Mouse (Mus musculus) forebrain, embryonic 14.5 days (tissue): ENCODE measurements at regions not wholly inside any gene's neighbourhood (a gene's known extent, or its start where the extent isn't known, plus 50 kb on each side); places are given as distances from the start of the nearest gene placed in this dataset.

Experiments used
- ATAC-seq: fragments of 200-750 bp; cut with Nextera tagmentation; 2 replicates; pipeline ENCODE4 v1.8.0; 2017; ENCODE audit warnings: mild to moderate bottlenecking, moderate library complexity
- DNase-seq: peaks from one replicate; pipeline ENCODE4 v3.0.0-alpha.2; 2015; ENCODE audit warnings: low spot score
- H3K27ac ChIP-seq: fragments of 300-500 bp; sonication (generic); 2 replicates; pipeline ENCODE4 v1.5.1; 2014; ENCODE audit warnings: low read depth, mild to moderate bottlenecking, control low read depth, low read length, moderate library complexity
- H3K27me3 ChIP-seq: fragments of 300-500 bp; sonication (generic); replicated peaks from 2 replicates; pipeline ENCODE4 v1.6.1; 2014; ENCODE audit warnings: low read length, control low read depth, mixed read lengths; ENCODE audit not compliant: control insufficient read depth, insufficient read depth
- H3K36me3 ChIP-seq: fragments of 300-500 bp; sonication (generic); 2 replicates; pipeline ENCODE4 v1.6.1; 2014; ENCODE audit warnings: low read length, control low read depth; ENCODE audit not compliant: control insufficient read depth, insufficient read depth
- H3K4me1 ChIP-seq: fragments of 300-500 bp; sonication (generic); 2 replicates; pipeline ENCODE4 v1.6.1; 2014; ENCODE audit warnings: antibody characterized with exemption, low read length, control low read depth; ENCODE audit not compliant: control insufficient read depth, insufficient read depth
- H3K4me2 ChIP-seq: fragments of 300-500 bp; sonication (generic); 2 replicates; pipeline ENCODE4 v1.6.1; 2014; ENCODE audit warnings: mild to moderate bottlenecking, control low read depth, low read length
- H3K4me3 ChIP-seq: fragments of 300-500 bp; sonication (generic); 2 replicates; pipeline ENCODE4 v1.5.1; 2014; ENCODE audit warnings: low read depth, low read length, control low read depth
- H3K9ac ChIP-seq: fragments of 300-500 bp; sonication (generic); 2 replicates; pipeline ENCODE4 v1.6.1; 2014; ENCODE audit warnings: mild to moderate bottlenecking, low read length, control low read depth, moderate library complexity
- H3K9me3 ChIP-seq: fragments of 300-500 bp; sonication (generic); replicated peaks from 2 replicates; pipeline ENCODE4 v1.6.1; 2016; ENCODE audit warnings: low read length, control low read depth, mixed read lengths; ENCODE audit not compliant: control insufficient read depth
- WGBS: fragments of 180-500 bp; shearing (Covaris S2); extraction: QIAGEN DNeasy Blood & Tissue Kit; methylation state at CpG from one replicate; pipeline ENCODE4 v1.1.7; 2014; 5-methylcytosine and 5-hydroxymethylcytosine counted together

DNA sequence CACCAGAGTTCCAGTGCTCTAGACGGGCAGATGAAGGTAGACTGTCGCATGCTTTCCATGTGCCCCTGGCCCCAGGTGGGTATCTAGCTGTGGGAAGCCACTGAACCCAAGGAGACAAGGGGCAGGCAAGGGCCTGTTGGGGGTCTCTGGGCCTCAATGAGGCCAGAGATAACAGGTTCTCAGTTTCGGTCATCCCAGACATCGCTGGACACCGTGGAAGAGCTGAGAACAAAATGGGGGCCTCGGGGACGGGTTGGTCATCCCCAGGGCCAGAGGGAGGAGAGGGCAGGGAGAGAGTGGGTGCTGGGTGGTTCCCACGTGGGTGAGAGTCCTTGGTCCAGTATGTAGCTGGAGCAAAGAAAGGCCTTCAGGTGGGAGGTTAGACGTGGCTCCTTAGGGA is 307.2 kb downstream of the Zfp804a start:
- no peak for ATAC-seq
- no peak overlapping the region for H3K9ac ChIP-seq
- no peaks in the 10 kb centered on the region for H3K36me3 ChIP-seq

GRCm38 (mm10) chr2:82373152-82373551 is 320.1 kb downstream of the Zfp804a start:
- DNase-seq, result peak; percentile 38

More for the DNA sequence above, 307.2 kb downstream of the Zfp804a start:
- Histone ChIP-seq H3K9me3 (no peaks in the 10 kb centered on the region), H3K27me3 (no peaks in the 10 kb centered on the region), H3K27ac (no peak overlapping the region), H3K4me1 (no peaks in the 10 kb centered on the region), H3K4me2 (no peak overlapping the region), H3K4me3 (no peak overlapping the region)
- no peak for DNase-seq
- WGBS, result 95% methylated on average over 9 of the region's 9 CpGs

DNA sequence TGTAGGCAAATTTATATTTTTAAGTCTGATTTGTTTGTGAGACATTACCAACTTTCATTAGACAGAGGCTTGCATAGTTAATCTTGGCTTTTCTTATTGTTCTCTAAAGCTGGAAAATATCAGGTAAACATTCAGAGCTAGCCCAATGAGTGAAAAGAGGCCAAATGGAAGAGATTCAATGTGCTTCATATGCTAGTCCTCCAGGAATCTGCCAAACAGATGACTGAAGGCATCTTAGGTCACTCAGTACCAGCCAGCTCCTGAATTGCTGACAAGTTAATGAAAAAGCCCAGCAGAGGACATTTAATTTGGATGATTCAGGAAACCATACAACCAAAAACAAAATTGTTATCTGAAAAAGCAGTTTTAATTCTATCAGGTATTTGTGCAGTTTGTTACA is 325.5 kb downstream of the Zfp804a start:
- no peaks in the 10 kb centered on the region for H3K27me3 ChIP-seq
- no peak for DNase-seq
- no peak overlapping the region for H3K4me3 ChIP-seq
- no peak overlapping the region for H3K4me2 ChIP-seq
- no peak overlapping the region for H3K27ac ChIP-seq
- no peaks in the 10 kb centered on the region for H3K4me1 ChIP-seq
- ATAC-seq, result no peak
- H3K9me3 ChIP-seq, result no peaks in the 10 kb centered on the region
- H3K9ac ChIP-seq, result no peak overlapping the region
- no peaks in the 10 kb centered on the region for H3K36me3 ChIP-seq

More at GRCm38 (mm10) chr2:82373152-82373551, 320.1 kb downstream of the Zfp804a start:
- no peak overlapping the region for H3K4me3 ChIP-seq
- peak; percentile 44; the same call in 1 of the 2 replicates for ATAC-seq
- H3K27ac ChIP-seq, result no peak overlapping the region
- H3K4me1 ChIP-seq, result no peaks in the 10 kb centered on the region
- WGBS, result 68% methylated on average over 3 of the region's 3 CpGs
- H3K27me3 ChIP-seq, result no peaks in the 10 kb centered on the region
- no peaks in the 10 kb centered on the region for H3K9me3 ChIP-seq
- H3K9ac ChIP-seq, result no peak overlapping the region
- H3K4me2 ChIP-seq, result no peak overlapping the region
- H3K36me3 ChIP-seq, result no peaks in the 10 kb centered on the region

DNA sequence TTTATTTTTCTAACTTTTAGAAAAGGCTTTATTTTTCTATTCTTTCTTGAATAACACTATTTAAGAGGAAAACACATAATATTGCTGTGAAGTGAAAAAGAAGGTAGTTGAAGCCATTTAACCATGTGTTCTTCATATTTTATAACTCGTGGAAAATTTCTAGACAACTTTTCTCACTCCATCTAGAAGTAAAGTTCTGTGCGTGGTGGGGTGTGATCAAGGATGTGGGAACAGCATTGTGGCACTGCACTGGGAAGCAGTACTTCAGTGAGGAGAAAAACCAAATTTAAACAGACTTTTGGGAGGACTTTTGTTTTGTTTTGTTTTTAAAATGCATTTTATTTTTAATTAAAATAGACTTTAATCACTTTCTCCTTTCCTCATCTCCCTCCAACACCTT is 332.1 kb downstream of the Zfp804a start:
- no peak overlapping the region for H3K4me3 ChIP-seq
- H3K36me3 ChIP-seq, result no peaks in the 10 kb centered on the region
- H3K9ac ChIP-seq, result no peak overlapping the region
- H3K4me2 ChIP-seq, result no peak overlapping the region
- no peaks in the 10 kb centered on the region for H3K27me3 ChIP-seq
- ATAC-seq (no peak), DNase-seq (no peak)
- 84% methylated on average over 2 of the region's 2 CpGs for WGBS
- no peaks in the 10 kb centered on the region for H3K4me1 ChIP-seq
- no peak overlapping the region for H3K27ac ChIP-seq
- H3K9me3 ChIP-seq, result no peaks in the 10 kb centered on the region

GRCm38 (mm10) chr2:82387744-82388143 is 334.7 kb downstream of the Zfp804a start:
- no peaks in the 10 kb centered on the region for H3K27me3 ChIP-seq
- no peak overlapping the region for H3K4me3 ChIP-seq
- WGBS, result 75% methylated on average over 1 of the region's 1 CpGs
- no peaks in the 10 kb centered on the region for H3K4me1 ChIP-seq
- no peaks in the 10 kb centered on the region for H3K36me3 ChIP-seq
- ATAC-seq (no peak), DNase-seq (no peak)
- no peak overlapping the region for H3K4me2 ChIP-seq
- H3K9ac ChIP-seq, result no peak overlapping the region
- no peak overlapping the region for H3K27ac ChIP-seq
- no peaks in the 10 kb centered on the region for H3K9me3 ChIP-seq

DNA sequence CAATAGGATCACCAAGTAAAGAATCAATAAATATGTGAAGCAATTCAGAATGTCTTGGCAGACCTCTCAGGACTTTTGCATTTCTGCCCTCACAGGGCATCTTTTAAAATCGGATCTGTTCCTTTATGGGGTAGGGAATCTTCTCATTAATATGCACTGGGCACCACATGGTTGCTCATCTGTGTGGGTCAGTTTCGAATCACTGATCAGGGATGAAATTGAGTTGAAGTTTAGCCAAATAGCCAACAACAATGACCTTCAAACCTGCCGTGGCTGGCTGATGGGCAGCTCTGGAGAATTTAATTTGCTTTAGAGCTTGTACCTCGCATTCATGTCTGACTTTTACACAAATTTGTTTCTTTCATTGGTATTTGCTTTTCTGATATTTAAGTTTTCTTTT is 342.4 kb downstream of the Zfp804a start:
- ATAC-seq (no peak), DNase-seq (no peak)

GRCm38 (mm10) chr2:82445706-82446105 is 392.7 kb downstream of the Zfp804a start:
- Histone ChIP-seq H3K4me2 (no peak overlapping the region), H3K27ac (no peak overlapping the region), H3K36me3 (no peaks in the 10 kb centered on the region), H3K27me3 (no peaks in the 10 kb centered on the region), H3K4me3 (no peak overlapping the region), H3K9ac (no peak overlapping the region), H3K4me1 (no peaks in the 10 kb centered on the region), H3K9me3 (no peaks in the 10 kb centered on the region)
- DNase-seq (no peak), ATAC-seq (no peak)

More for the DNA sequence above, 342.4 kb downstream of the Zfp804a start:
- H3K4me1 ChIP-seq, result no peaks in the 10 kb centered on the region
- no peak overlapping the region for H3K4me3 ChIP-seq
- H3K36me3 ChIP-seq, result no peaks in the 10 kb centered on the region
- 72% methylated on average over 4 of the region's 4 CpGs for whole genome bisulfite sequencing
- no peaks in the 10 kb centered on the region for H3K9me3 ChIP-seq
- no peaks in the 10 kb centered on the region for H3K27me3 ChIP-seq
- no peak overlapping the region for H3K27ac ChIP-seq
- no peak overlapping the region for H3K9ac ChIP-seq
- H3K4me2 ChIP-seq, result no peak overlapping the region

DNA sequence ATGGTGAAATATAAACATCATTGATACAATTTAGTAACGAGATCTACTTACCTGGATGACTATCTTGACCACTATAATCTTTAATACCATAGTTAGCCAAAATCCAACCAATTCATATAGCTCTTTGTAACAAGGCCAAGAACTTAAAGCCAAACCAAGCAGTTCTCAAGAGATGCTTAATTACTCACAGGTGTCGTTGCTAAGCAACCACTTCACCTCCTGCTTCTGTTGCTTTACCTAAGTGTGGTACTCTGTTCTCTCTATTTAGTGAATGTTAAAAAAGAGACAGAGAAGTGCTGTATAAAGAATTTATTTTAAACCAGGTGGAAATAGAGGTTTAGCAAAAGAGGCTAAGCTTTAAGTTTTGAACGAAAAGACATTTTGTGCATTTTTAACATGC is 402.7 kb downstream of the Zfp804a start:
- H3K4me1 ChIP-seq, result no peaks in the 10 kb centered on the region

More for the DNA sequence above, 402.7 kb downstream of the Zfp804a start:
- WGBS, result 83% methylated on average over 3 of the region's 3 CpGs
- Histone ChIP-seq H3K36me3 (no peaks in the 10 kb centered on the region), H3K4me2 (no peak overlapping the region), H3K4me3 (no peak overlapping the region), H3K9me3 (no peaks in the 10 kb centered on the region), H3K27ac (no peak overlapping the region), H3K9ac (no peak overlapping the region), H3K27me3 (no peaks in the 10 kb centered on the region)
- DNase-seq (peak; percentile 22), ATAC-seq (no peak)
